Mouse (Mus musculus) CH12.LX (cell line): ENCODE results near the gene Bcl6b. TPM values are rescaled to one million over a fixed set of nuclear protein-coding genes. Genes with fewer than 3 reads are reported as not detected.

Experiments
- DNase-seq: peaks from one replicate; pipeline ENCODE4 v3.0.0-alpha.2; 2013; ENCODE audit errors: extremely low read depth
- H3K27ac ChIP-seq: 2 replicates; pipeline ENCODE4 v1.5.1; 2012; ENCODE audit warnings: low read depth, mild to moderate bottlenecking, control low read depth, moderate library complexity; ENCODE audit not compliant: insufficient read depth
- H3K27me3 ChIP-seq: replicated peaks from 2 replicates; pipeline ENCODE3; 2012; ENCODE audit warnings: inconsistent platforms
- H3K36me3 ChIP-seq, 2 experiments: replicated peaks in 1 of 2; 2 replicates each; pipeline versions ENCODE3 to v1.6.1; 2012; ENCODE audit warnings: inconsistent platforms in 1 of 2, low read length in 1 of 2, mild to moderate bottlenecking in 1 of 2, mixed read lengths in 1 of 2, moderate library complexity in 1 of 2; ENCODE audit not compliant: control insufficient read depth in 1 of 2, insufficient read depth in 1 of 2
- H3K4me1 ChIP-seq, 2 experiments: 2 replicates each; pipeline ENCODE4 v1.6.1; 2012; ENCODE audit warnings: inconsistent platforms in 1 of 2, moderate library complexity in 1 of 2; ENCODE audit not compliant: insufficient read depth in 2 of 2, control insufficient read depth in 1 of 2
- H3K4me2 ChIP-seq: 2 replicates; pipeline ENCODE4 v1.6.1; 2012; ENCODE audit warnings: low read depth, mild to moderate bottlenecking, control low read depth; ENCODE audit not compliant: poor library complexity, insufficient read depth, severe bottlenecking
- H3K4me3 ChIP-seq, 3 experiments: fragments of 150-350 bp in 1 of 3; sonication (generic) in 1 of 3; replicated peaks in 1 of 3; 2 replicates each; pipeline versions ENCODE3 to v1.5.1; 2011 to 2012; ENCODE audit warnings: low read depth in 2 of 3, low read length in 2 of 3, mild to moderate bottlenecking in 2 of 3, moderate library complexity in 2 of 3, control low read depth in 1 of 3, improper control_type of control experiment in 1 of 3, inconsistent platforms in 1 of 3, mixed read lengths in 1 of 3; ENCODE audit not compliant: poor library complexity in 1 of 3
- H3K79me2 ChIP-seq: replicated peaks from 2 replicates; pipeline ENCODE4 v1.6.1; 2012; ENCODE audit warnings: mild to moderate bottlenecking, moderate library complexity; ENCODE audit not compliant: control insufficient read depth, poor library complexity, insufficient read depth, severe bottlenecking; ENCODE audit errors: extremely low read depth
- H3K9ac ChIP-seq: 2 replicates; pipeline ENCODE4 v1.6.1; 2012; ENCODE audit warnings: low read depth, mild to moderate bottlenecking, control low read depth, moderate library complexity; ENCODE audit not compliant: insufficient read depth
- H3K9me3 ChIP-seq: replicated peaks from 2 replicates; pipeline ENCODE3; 2012; ENCODE audit warnings: low read length, inconsistent platforms, mixed read lengths
- BHLHE40 ChIP-seq: IDR thresholded peaks from 2 replicates; pipeline ENCODE4 v1.6.1; 2011; ENCODE audit warnings: mild to moderate bottlenecking, low read depth, low read length, improper control_type of control experiment
- CHD1 ChIP-seq: IDR thresholded peaks from 2 replicates; pipeline ENCODE4 v1.6.1; 2012; ENCODE audit warnings: low read depth, low read length, improper control_type of control experiment, inconsistent platforms
- CHD2 ChIP-seq: IDR thresholded peaks from 2 replicates; pipeline ENCODE4 v1.6.1; 2011; ENCODE audit warnings: low read length, improper control_type of control experiment
- EP300 ChIP-seq: IDR thresholded peaks from 2 replicates; pipeline ENCODE4 v1.6.1; 2011; ENCODE audit warnings: low read length, improper control_type of control experiment
- HCFC1 ChIP-seq: IDR thresholded peaks from 2 replicates; pipeline ENCODE4 v1.6.1; 2012; ENCODE audit warnings: low read depth, mild to moderate bottlenecking, inconsistent platforms, low read length, improper control_type of control experiment
- JUN ChIP-seq: IDR thresholded peaks from 2 replicates; pipeline ENCODE4 v1.6.1; 2011; ENCODE audit warnings: low read depth, mild to moderate bottlenecking, low read length, improper control_type of control experiment, moderate library complexity; ENCODE audit not compliant: insufficient read depth
- KAT2A ChIP-seq: IDR thresholded peaks from 2 replicates; pipeline ENCODE4 v1.6.1; 2012; ENCODE audit warnings: low read length, improper control_type of control experiment, inconsistent platforms; ENCODE audit not compliant: insufficient replicate concordance
- MAX ChIP-seq: IDR thresholded peaks from 2 replicates; pipeline ENCODE4 v1.6.1; 2011; ENCODE audit warnings: low read length, improper control_type of control experiment
- MAZ ChIP-seq: IDR thresholded peaks from 2 replicates; pipeline ENCODE4 v1.6.1; 2012; ENCODE audit warnings: low read depth, mild to moderate bottlenecking, inconsistent platforms, low read length, improper control_type of control experiment, moderate library complexity
- MEF2A ChIP-seq: IDR thresholded peaks from 2 replicates; pipeline ENCODE4 v1.6.1; 2014; ENCODE audit warnings: low read depth, mild to moderate bottlenecking, inconsistent platforms, low read length, improper control_type of control experiment, borderline replicate concordance
- MXI1 ChIP-seq: IDR thresholded peaks from 2 replicates; pipeline ENCODE4 v1.6.1; 2011; ENCODE audit warnings: mild to moderate bottlenecking, low read depth, low read length, improper control_type of control experiment
- MYC ChIP-seq: IDR thresholded peaks from 2 replicates; pipeline ENCODE4 v1.6.1; 2011; ENCODE audit warnings: low read depth, mild to moderate bottlenecking, improper control_type of control experiment, low read length
- NELFE ChIP-seq: IDR thresholded peaks from 2 replicates; pipeline ENCODE4 v1.6.1; 2011; ENCODE audit warnings: low read depth, low read length, improper control_type of control experiment
- NRF1 ChIP-seq: IDR thresholded peaks from 2 replicates; pipeline ENCODE4 v1.6.1; 2014; ENCODE audit warnings: low read depth, mild to moderate bottlenecking, inconsistent platforms, low read length, improper control_type of control experiment, moderate library complexity
- PAX5 ChIP-seq: IDR thresholded peaks from 2 replicates; pipeline ENCODE4 v1.6.1; 2012; ENCODE audit warnings: low read length, inconsistent platforms, mixed read lengths
- POLR2AphosphoS2 ChIP-seq: IDR thresholded peaks from 2 replicates; pipeline ENCODE4 v1.6.1; 2011; ENCODE audit warnings: low read depth, low read length, improper control_type of control experiment
- RAD21 ChIP-seq: IDR thresholded peaks from 2 replicates; pipeline ENCODE4 v1.6.1; 2011; ENCODE audit warnings: low read depth, mild to moderate bottlenecking, low read length, improper control_type of control experiment, moderate library complexity
- TBP ChIP-seq: conservative IDR thresholded peaks from 2 replicates; pipeline ENCODE4 v1.6.1; 2011; ENCODE audit warnings: low read depth, low read length, improper control_type of control experiment
- TCF12 ChIP-seq: IDR thresholded peaks from 2 replicates; pipeline ENCODE4 v1.6.1; 2014; ENCODE audit warnings: low read depth, mild to moderate bottlenecking, inconsistent platforms, low read length, improper control_type of control experiment
- UBTF ChIP-seq: IDR thresholded peaks from 2 replicates; pipeline ENCODE4 v1.6.1; 2012; ENCODE audit warnings: low read depth, mild to moderate bottlenecking, inconsistent platforms, low read length, improper control_type of control experiment, moderate library complexity
- USF1 ChIP-seq: IDR thresholded peaks from 2 replicates; pipeline ENCODE4 v1.6.1; 2014; ENCODE audit warnings: low read depth, mild to moderate bottlenecking, inconsistent platforms, low read length, improper control_type of control experiment
- USF2 ChIP-seq: conservative IDR thresholded peaks from 2 replicates; pipeline ENCODE4 v1.6.1; 2011; ENCODE audit warnings: low read depth, low read length, improper control_type of control experiment
- ZMIZ1 ChIP-seq: IDR thresholded peaks from 2 replicates; pipeline ENCODE4 v1.6.1; 2012; ENCODE audit warnings: low read depth, mild to moderate bottlenecking, inconsistent platforms, low read length, improper control_type of control experiment
- dilution Hi-C: fragments of 300-500 bp; cut with MboI; formaldehyde crosslinking; loops from 2 replicates; pipeline ENCODE4 v1.14.3; 2020; ENCODE audit warnings: low sequenced_read_pairs; ENCODE audit not compliant: extremely low pct_unique_long_range_greater_than_20kb, extremely low pct_ligation_motif_present
- in situ Hi-C: fragments of 300-500 bp; cut with MboI; formaldehyde crosslinking; loops from 3 replicates; pipeline ENCODE4 v1.14.3; 2019; ENCODE audit warnings: low sequenced_read_pairs, low pct_ligation_motif_present, low pct_unique_long_range_greater_than_20kb, mixed read lengths
- polyA plus RNA-seq: library from polyadenylated mRNA; unstranded; fragments of >175 nt; gene quantifications from 2 replicates; pipeline ENCODE4 v1.2.1, GENCODE M21; 2012; ENCODE audit warnings: low read depth; ENCODE audit not compliant: insufficient read length
- total RNA-seq, 2 experiments: library from RNA; depleted of rRNA; stranded (reverse); fragments of 300-350 nt in 1 of 2; fragments of >200 nt in 1 of 2; gene quantifications; 2 replicates each; pipeline ENCODE4 v1.2.3; 2012 to 2014

Gene Bcl6b
- total and polyA plus RNA-seq, 3 experiments: 0.54 to 1.7 (median 0.71) TPM

GRCm38 (mm10) chr11:70239541-70240279, 10.1 kb upstream of the Bcl6b start, which contains the start of the genes Gm21988 and Rnasek (continued):
- TF ChIP-seq HCFC1 (peak; percentile 80), CHD2 (no peak), POLR2AphosphoS2 (no peak), BHLHE40 (peak; percentile 95), NRF1 (peak; percentile 48; the same call in 1 of the 2 replicates), TBP (peak; percentile 69; the same call in 1 of the 2 replicates), PAX5 (no peak), MAZ (peak; percentile 89; the same call in 1 of the 2 replicates), USF2 (peak; percentile 99), MEF2A (no peak)

GRCm38 (mm10) chr11:70238591-70239440, 9.2 kb upstream of the Bcl6b start:
- Histone ChIP-seq H3K79me2 (peaks cover 12% of the 10 kb centered on the region), H3K9me3 (no peaks in the 10 kb centered on the region), H3K4me3 (peak overlapping the region; percentile 77 to 96 (median 79)), H3K27me3 (peaks cover 5% of the 10 kb centered on the region), H3K9ac (peak overlapping the region; percentile 68), H3K27ac (peak overlapping the region; percentile 78), H3K36me3 (peaks cover 10 to 27% of the 10 kb centered on the region in 2 experiments), H3K4me1 (peaks cover 4 to 26% of the 10 kb centered on the region in 2 experiments), H3K4me2 (peak overlapping the region; percentile 76)
- in situ Hi-C loops (loop anchor here (25.0 kb wide), 2 partner anchors 373 to 523 kb away; partner anchors contain the start of genes 4930544D05Rik, Chrne and Zfp3), dilution Hi-C loops (no loop called here)
- DNase-seq: no peak
- TF ChIP-seq MXI1: 0 out of 2 replicates have a peak, but pooled peaks have one; percentile 17
- TF ChIP-seq ZMIZ1: no peak
- TF ChIP-seq, all 38 proteins: peak for 1

GRCm38 (mm10) chr11:70237457-70238167, 8.0 kb upstream of the Bcl6b start, which contains the start of gene 0610010K14Rik:
Gene 0610010K14Rik (minus strand): TSS chr11:70237914.
- Histone ChIP-seq H3K27me3 (peaks cover 1% of the 10 kb centered on the region), H3K4me3 (peak within 1 kb of the TSS; percentile 77 to 96 (median 79)), H3K4me1 (peaks cover 4 to 26% of the 10 kb centered on the region in 2 experiments), H3K36me3 (peaks cover 10 to 27% of the 10 kb centered on the region in 2 experiments), H3K4me2 (peak within 1 kb of the TSS; percentile 92), H3K27ac (peak within 1 kb of the TSS; percentile 78), H3K9me3 (no peaks in the 10 kb centered on the region), H3K9ac (peak within 1 kb of the TSS; percentile 83), H3K79me2 (peaks cover 12% of the 10 kb centered on the region)
- in situ Hi-C loops (loop anchor here (25.0 kb wide), 2 partner anchors 375 to 525 kb away; partner anchors contain the start of genes 4930544D05Rik, Chrne and Zfp3), dilution Hi-C loops (no loop called here)
- DNase-seq: peak; percentile 98
- TF ChIP-seq MAX (peak; percentile 86), RAD21 (no peak), NRF1 (peak; percentile 69), EP300 (no peak), JUN (peak; percentile 15; the same call in 1 of the 2 replicates), TCF12 (peak; percentile 100), KAT2A (peak; percentile 90), ZMIZ1 (peak; percentile 91), CHD2 (peak; percentile 91), MYC (peak; percentile 88; the same call in 1 of the 2 replicates), CHD1 (no peak), TBP (peak; percentile 98), UBTF (no peak; the same call in none of the 2 replicates), MEF2A (peak; percentile 76; the same call in 1 of the 2 replicates), USF1 (peak; percentile 6; the same call in 1 of the 2 replicates), NELFE (peak; percentile 92)
